ENCODE assay signal across 22 mouse cellular contexts in the genomic region with DNA sequence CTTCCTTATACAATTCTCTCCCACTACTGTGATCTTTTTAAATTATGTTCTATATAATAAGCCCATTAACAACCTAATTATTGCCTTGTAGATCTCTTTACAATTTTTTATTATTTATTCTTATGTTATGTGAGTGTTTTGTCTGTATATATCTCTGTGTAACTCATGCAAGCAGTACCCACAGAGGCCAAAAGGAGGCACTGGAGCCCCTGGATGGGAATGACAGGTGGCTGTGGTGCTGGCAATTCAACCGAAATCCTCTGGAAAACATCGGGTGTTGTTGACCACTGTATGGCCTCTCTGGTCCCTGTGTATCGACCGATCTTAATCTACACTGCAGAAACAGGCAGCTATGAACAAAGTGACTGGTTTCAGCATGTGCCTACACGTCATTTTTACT. TPM values are rescaled to one million over a fixed set of nuclear protein-coding genes. Genes with fewer than 3 reads are reported as not detected.
DNase-seq lines count a peak whose midpoint lies in the region; ATAC-seq and TF ChIP-seq lines count a peak whose summit lies in the region.
"Had no signal": no experiment of that assay in that cellular context is flagged by ENCODE, and none has a peak within 500 bp of the region (broad histone marks: within the 10 kb centered on the region; RNA-seq: fewer than 3 reads in every experiment).

No protein-coding gene starts in this region.

- no peaks in the 10 kb centered on the region for H3K27me3 ChIP-seq in liver, postnatal 0 days (ENCODE audit: insufficient read depth, low read length)
- H3K27me3 ChIP-seq in liver, embryonic 12.5 days (replicated peaks), result no peaks in the 10 kb centered on the region
- H3K27me3 ChIP-seq in ES-Bruce4 (ENCODE audit: control insufficient read depth, insufficient read depth, low read length, poor library complexity, severe bottlenecking), result no peaks in the 10 kb centered on the region
- H3K27me3 ChIP-seq in embryonic facial prominence, embryonic 10.5 days (replicated peaks; ENCODE audit: low read depth, poor library complexity, severe bottlenecking), result no peaks in the 10 kb centered on the region
- H3K27me3 ChIP-seq: forebrain, embryonic 13.5 days; liver, embryonic 13.5 days; Patski had no signal

- WGBS in liver, postnatal 0 days (ENCODE audit: insufficient replicate concordance), result 89% methylated on average over 5 of the region's 5 CpGs
- WGBS in liver, embryonic 12.5 days (ENCODE audit: insufficient replicate concordance), result 80% methylated on average over 5 of the region's 5 CpGs
- 93% methylated on average over 5 of the region's 5 CpGs for WGBS in embryonic facial prominence, embryonic 10.5 days

- H3K4me2 ChIP-seq in liver, postnatal 0 days (ENCODE audit: low read depth, low read length), result no peak overlapping the region
- H3K4me2 ChIP-seq in liver, embryonic 12.5 days, result no peak overlapping the region
- H3K4me2 ChIP-seq: forebrain, embryonic 13.5 days; liver, embryonic 13.5 days had no signal

- no peaks in the 10 kb centered on the region for H3K36me3 ChIP-seq in liver, postnatal 0 days (replicated peaks; ENCODE audit: insufficient read depth, low read length)
- H3K36me3 ChIP-seq in liver, embryonic 12.5 days, result no peaks in the 10 kb centered on the region
- no peaks in the 10 kb centered on the region for H3K36me3 ChIP-seq in ES-Bruce4 (ENCODE audit: control insufficient read depth, insufficient read depth, low read length, poor library complexity, severe bottlenecking)
- H3K36me3 ChIP-seq in embryonic facial prominence, embryonic 10.5 days (replicated peaks), result no peaks in the 10 kb centered on the region; the same call in 1 of the 2 replicates
- H3K36me3 ChIP-seq: heart, embryonic 10.5 days; liver, embryonic 13.5 days had no signal

- ATAC-seq in liver, postnatal 0 days, result no peak
- ATAC-seq in liver, embryonic 12.5 days, result no peak
- 0 out of 2 replicates have a peak, but pooled peaks have one; percentile 34 for ATAC-seq in megakaryocyte progenitor cell, adult 5-6 weeks (replicated peaks; ENCODE audit: poor library complexity)
- ATAC-seq: forebrain, embryonic 13.5 days; Patski had no signal

- no peak for TF ChIP-seq EP300 in liver, postnatal 0 days (IDR thresholded peaks at IDR 0.05; ENCODE audit: low read depth)
- TF ChIP-seq EP300 in ES-Bruce4 (IDR thresholded peaks at IDR 0.05; ENCODE audit: insufficient read depth, low read depth, low read length), result no peak

- no peak overlapping the region for H3K4me3 ChIP-seq in liver, postnatal 0 days (ENCODE audit: low read depth, low read length)
- no peak overlapping the region for H3K4me3 ChIP-seq in liver, embryonic 12.5 days
- H3K4me3 ChIP-seq in ES-Bruce4 (ENCODE audit: low read depth, low read length), result no peak overlapping the region
- no peak overlapping the region for H3K4me3 ChIP-seq in embryonic facial prominence, embryonic 10.5 days
- H3K4me3 ChIP-seq: forebrain, embryonic 13.5 days; heart, embryonic 10.5 days; liver, embryonic 13.5 days had no signal

- TF ChIP-seq CTCF in liver, postnatal 0 days (IDR thresholded peaks at IDR 0.05; ENCODE audit: low read depth), result peak; percentile 31
- peak; percentile 26 for TF ChIP-seq CTCF in ES-Bruce4 (IDR thresholded peaks at IDR 0.05; ENCODE audit: low read depth, low read length)

- TF ChIP-seq POLR2A in ES-Bruce4 (IDR thresholded peaks at IDR 0.05; ENCODE audit: insufficient read depth, low read length), result no peak

- no peak overlapping the region for H3K27ac ChIP-seq in liver, postnatal 0 days (ENCODE audit: low read depth)
- no peak overlapping the region for H3K27ac ChIP-seq in liver, embryonic 12.5 days
- no peak overlapping the region for H3K27ac ChIP-seq in ES-Bruce4 (ENCODE audit: insufficient read depth, low read length)
- H3K27ac ChIP-seq in embryonic facial prominence, embryonic 10.5 days (replicated peaks), result no peak overlapping the region
- H3K27ac ChIP-seq: forebrain, embryonic 13.5 days; heart, embryonic 10.5 days; liver, embryonic 13.5 days had no signal

- H3K9ac ChIP-seq in liver, postnatal 0 days (replicated peaks), result no peak overlapping the region
- H3K9ac ChIP-seq in liver, embryonic 12.5 days, result no peak overlapping the region
- H3K9ac ChIP-seq in ES-Bruce4 (ENCODE audit: low read depth, poor library complexity, severe bottlenecking), result no peak overlapping the region
- H3K9ac ChIP-seq: forebrain, embryonic 13.5 days; liver, embryonic 13.5 days had no signal

- no peaks in the 10 kb centered on the region for H3K9me3 ChIP-seq in liver, postnatal 0 days (ENCODE audit: low read length)
- H3K9me3 ChIP-seq in liver, embryonic 12.5 days (replicated peaks), result no peaks in the 10 kb centered on the region
- H3K9me3 ChIP-seq in ES-Bruce4 (replicated peaks; ENCODE audit: control insufficient read depth, insufficient read depth, low read length, poor library complexity, severe bottlenecking), result no peaks in the 10 kb centered on the region
- no peaks in the 10 kb centered on the region for H3K9me3 ChIP-seq in embryonic facial prominence, embryonic 10.5 days
- H3K9me3 ChIP-seq: forebrain, embryonic 13.5 days; heart, embryonic 10.5 days; liver, embryonic 13.5 days had no signal

- H3K4me1 ChIP-seq in liver, postnatal 0 days (ENCODE audit: insufficient read depth), result no peaks in the 10 kb centered on the region
- H3K4me1 ChIP-seq in liver, embryonic 12.5 days, result no peaks in the 10 kb centered on the region
- H3K4me1 ChIP-seq in ES-Bruce4 (ENCODE audit: control insufficient read depth, insufficient read depth, low read length), result no peaks in the 10 kb centered on the region
- H3K4me1 ChIP-seq in embryonic facial prominence, embryonic 10.5 days, result no peaks in the 10 kb centered on the region
- H3K4me1 ChIP-seq: forebrain, embryonic 13.5 days; heart, embryonic 10.5 days; liver, embryonic 13.5 days had no signal

- no peak for DNase-seq in liver, postnatal 0 days
- DNase-seq in R1 (ENCODE audit: low read depth, low spot score), result peak; percentile 57
- DNase-seq in kidney, adult 8-10 months, result no peak
- no peak for DNase-seq in testis, postnatal 10 days (ENCODE audit: low spot score)
- DNase-seq in embryonic facial prominence, embryonic 10.5 days (ENCODE audit: low spot score), result no peak
- DNase-seq: adrenal gland, postnatal 25 days; cerebellum, adult 2 months; cerebellum, postnatal 36 days; heart, postnatal 10 days; kidney, adult 9 months; kidney, postnatal 36 days; liver, embryonic 13.5 days; thymus, postnatal 25 days had no signal

RNA-seq across cellular contexts. Expression of gene Mier1, which starts 29.0 kb away (rescaled TPM):
- polyA plus RNA-seq in liver, postnatal 0 days (2015; fragmentation: Nextera tagmentation; extraction: Ambion mirVana), result 22.6 and 25.4 TPM in 2 replicates
- 35.1 and 39.4 TPM in 2 replicates for polyA plus RNA-seq in liver, embryonic 12.5 days (2016; fragmentation: Nextera tagmentation; extraction: Ambion mirVana)
- polyA plus RNA-seq in ES-Bruce4 (2011; ENCODE audit: insufficient read depth, insufficient read length, low read depth, missing spikeins), result 77.2 and 85.0 TPM in 2 replicates
- 59.8 and 67.6 TPM in 2 replicates for total RNA-seq in megakaryocyte progenitor cell, adult 5-6 weeks (2015)
- 54.0 and 72.6 TPM in 2 replicates for total RNA-seq in megakaryocyte progenitor cell, adult 5-6 weeks (2017)
- 38.7 and 44.3 TPM in 2 replicates for polyA plus RNA-seq in embryonic facial prominence, embryonic 10.5 days (2016; fragmentation: Nextera tagmentation; extraction: Ambion mirVana)

RNA-seq across cellular contexts. Expression of gene Wdr78, which starts 29.1 kb away (rescaled TPM):
- 0.06 and 0.12 TPM in 2 replicates for polyA plus RNA-seq in liver, postnatal 0 days (2015; fragmentation: Nextera tagmentation; extraction: Ambion mirVana)
- 1.0 and 1.1 TPM in 2 replicates for polyA plus RNA-seq in liver, embryonic 12.5 days (2016; fragmentation: Nextera tagmentation; extraction: Ambion mirVana)
- 1.8 and 1.9 TPM in 2 replicates for polyA plus RNA-seq in ES-Bruce4 (2011; ENCODE audit: insufficient read depth, insufficient read length, low read depth, missing spikeins)
- total RNA-seq in megakaryocyte progenitor cell, adult 5-6 weeks (2015), result 0.66 and 3.2 TPM in 2 replicates
- 0.83 and 1.7 TPM in 2 replicates for total RNA-seq in megakaryocyte progenitor cell, adult 5-6 weeks (2017)
- 4.2 and 4.7 TPM in 2 replicates for polyA plus RNA-seq in embryonic facial prominence, embryonic 10.5 days (2016; fragmentation: Nextera tagmentation; extraction: Ambion mirVana)

RNA-seq across cellular contexts. Expression of gene Insl5, which starts 58.6 kb away (rescaled TPM):
- not detected in 2 replicates for polyA plus RNA-seq in liver, postnatal 0 days (2015; fragmentation: Nextera tagmentation; extraction: Ambion mirVana)
- not detected in 2 replicates for polyA plus RNA-seq in liver, embryonic 12.5 days (2016; fragmentation: Nextera tagmentation; extraction: Ambion mirVana)
- polyA plus RNA-seq in ES-Bruce4 (2011; ENCODE audit: insufficient read depth, insufficient read length, low read depth, missing spikeins), result not detected in 2 replicates
- total RNA-seq in megakaryocyte progenitor cell, adult 5-6 weeks (2015), result not detected in 2 replicates
- not detected in 2 replicates for total RNA-seq in megakaryocyte progenitor cell, adult 5-6 weeks (2017)
- polyA plus RNA-seq in embryonic facial prominence, embryonic 10.5 days (2016; fragmentation: Nextera tagmentation; extraction: Ambion mirVana), result 0.30 TPM in 1 of 2 replicates, not detected in the other
- total RNA-seq: adrenal gland, postnatal 25 days; gastrocnemius, postnatal 4 days; heart, postnatal 10 days; layer of hippocampus, postnatal 10 days had no signal
- polyA plus RNA-seq: heart, embryonic 10.5 days; liver, embryonic 13.5 days; lung, embryonic 16.5 days; Patski had no signal
